Mouse (Mus musculus) thymus, postnatal 10 days (tissue): Measurements from ENCODE around the gene Actr6.
"Not testable (repeated sequence)": the region's sequence is repeated elsewhere in the genome, so short reads cannot be mapped to it uniquely, and the experiment has no call there.

Source experiments
- DNase-seq, 2 experiments: peaks; one replicate each; pipeline ENCODE4 v3.0.0; 2021; ENCODE audit warnings: low spot score in 2 of 2

Gene Actr6

GRCm38 (mm10) chr10:89680517-89680916 is 51.6 kb downstream of the Actr6 start:
- no peak for DNase-seq

- no peak for DNase-seq
Measured at GRCm38 (mm10) chr10:89679448-89679847, 52.6 kb downstream of the Actr6 start.

GRCm38 (mm10) chr10:89678054-89678453 is 54.0 kb downstream of the Actr6 start:
- no peak for DNase-seq

GRCm38 (mm10) chr10:89676609-89677008 is 55.5 kb downstream of the Actr6 start:
- DNase-seq, result no peak

GRCm38 (mm10) chr10:89670371-89670770 is 61.7 kb downstream of the Actr6 start:
- not testable (repeated sequence) for DNase-seq

DNA sequence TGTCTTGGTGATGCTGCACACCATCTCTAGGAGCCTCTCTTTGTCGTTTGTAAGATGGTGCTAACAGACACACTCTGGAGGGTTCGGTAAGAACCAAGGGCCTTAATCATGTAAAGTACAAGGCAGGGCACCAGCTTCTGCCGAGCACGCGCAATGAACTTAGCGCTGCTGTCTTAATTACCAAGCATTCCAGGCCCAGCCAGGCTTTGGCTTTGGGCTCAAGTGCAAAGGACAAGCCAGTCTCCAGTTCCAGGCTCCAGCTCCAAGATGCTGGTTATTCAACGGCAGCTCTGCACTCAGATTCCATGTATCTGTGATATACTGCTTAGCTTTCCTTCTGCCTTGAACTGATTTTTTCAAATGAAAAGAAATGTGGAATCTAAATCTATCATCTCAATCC is 64.5 kb downstream of the Actr6 start:
- DNase-seq, result no peak

GRCm38 (mm10) chr10:89665679-89666078 is 66.4 kb downstream of the Actr6 start:
- no peak for DNase-seq

DNA sequence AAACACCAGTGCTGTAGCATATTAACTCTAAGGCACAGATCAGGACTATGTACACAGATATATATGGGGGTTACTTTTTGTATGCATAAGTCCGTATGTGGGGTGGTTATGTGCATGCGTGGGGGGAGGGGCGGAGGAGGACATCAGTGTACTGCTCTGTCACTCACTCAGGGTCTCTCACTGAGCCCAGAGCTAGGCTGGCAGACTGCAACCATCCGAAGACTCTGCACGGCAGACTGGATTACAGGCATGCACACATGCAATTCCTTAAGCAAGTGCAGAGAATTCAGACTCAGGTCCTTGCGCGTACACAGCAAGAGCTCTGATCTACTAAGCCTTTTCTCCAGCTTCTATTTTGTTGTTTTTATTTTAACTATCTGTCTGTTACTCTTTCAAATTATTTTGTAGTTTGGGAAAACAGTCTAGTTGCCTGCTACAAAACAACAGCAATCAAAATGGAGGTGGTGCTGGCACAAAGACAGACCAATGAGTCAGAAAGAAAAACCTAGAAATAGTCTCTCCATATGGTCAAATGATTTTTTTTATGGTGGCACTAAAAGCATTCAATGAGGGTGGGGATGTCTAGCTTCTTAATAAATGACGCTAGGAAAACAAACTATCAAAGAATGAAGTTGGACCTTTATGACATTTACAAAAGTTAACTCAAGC is 67.0 kb downstream of the Actr6 start:
- no peak for DNase-seq
